20 mouse cellular contexts compared by ENCODE assay signal in the genomic region with DNA sequence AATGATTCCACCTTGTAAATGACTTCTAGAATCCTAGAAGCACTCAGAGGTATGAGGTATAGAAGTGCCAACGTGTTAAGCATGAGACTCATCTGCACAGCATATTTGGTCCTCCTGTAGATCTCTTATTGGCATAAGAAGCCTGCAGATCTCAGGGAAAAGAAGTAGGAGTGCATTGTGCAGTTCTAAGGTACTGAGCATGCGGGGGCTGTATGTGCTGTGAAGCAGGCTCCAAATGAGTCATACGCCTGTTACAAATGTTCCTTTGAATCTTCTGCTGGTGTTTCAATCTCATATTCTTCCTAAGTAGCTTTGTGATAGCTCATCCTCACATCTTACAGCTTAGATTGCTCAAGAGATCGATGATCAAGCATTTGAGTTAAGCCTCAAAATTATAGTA.
DNase-seq lines count a peak whose midpoint lies in the region; ATAC-seq and TF ChIP-seq lines count a peak whose summit lies in the region.
"Had no signal": no experiment of that assay in that cellular context is flagged by ENCODE, and none has a peak within 500 bp of the region (broad histone marks: within the 10 kb centered on the region; RNA-seq: fewer than 3 reads in every experiment).

No protein-coding gene starts in this region.

- WGBS in lung, adult 2 months, result 75% methylated on average over 4 of the region's 4 CpGs

- no peak for TF ChIP-seq CTCF in lung, adult 2 months (IDR thresholded peaks at IDR 0.05; ENCODE audit: insufficient read depth, low read length)

- peak; percentile 85 for DNase-seq in frontal cortex, adult 2 months (ENCODE audit: extremely low spot score in 1 of 2, low spot score in 1 of 2)
- DNase-seq in layer of hippocampus, adult 18-20 months (ENCODE audit: low spot score in 2 of 2), result peak; percentile 19 to 77
- peak; percentile 77 to 87 for DNase-seq in left cerebral cortex, adult 9 months (ENCODE audit: low spot score in 2 of 2)
- peak; percentile 43 for DNase-seq in right cerebral cortex, postnatal 25 days
- no peak for DNase-seq in heart, adult 8-10 months (ENCODE audit: low spot score)
- DNase-seq in lung, adult 2 months, result no peak
- DNase-seq: cerebellum, adult 9-10 months; heart, postnatal 10 days; kidney, postnatal 4 days; liver, embryonic 13.5 days had no signal

- no peak for ATAC-seq in erythroid progenitor cell, adult 5-6 weeks (replicated peaks; ENCODE audit: low FRiP score, poor library complexity, severe bottlenecking)
- ATAC-seq: forebrain, embryonic 14.5 days had no signal

- no peaks in the 10 kb centered on the region for H3K4me1 ChIP-seq in lung, adult 2 months (ENCODE audit: control insufficient read depth, insufficient read depth, low read length)
- H3K4me1 ChIP-seq: embryonic facial prominence, embryonic 12.5 days; hindbrain, embryonic 13.5 days; kidney, embryonic 15.5 days; limb, embryonic 12.5 days; liver, embryonic 13.5 days; lung, embryonic 15.5 days; midbrain, embryonic 12.5 days; neural tube, embryonic 13.5 days had no signal

- no peak for TF ChIP-seq POLR2A in lung, adult 2 months (IDR thresholded peaks at IDR 0.05; ENCODE audit: borderline replicate concordance, extremely low read depth, low read depth, low read length)

- H3K4me3 ChIP-seq in lung, adult 2 months (replicated peaks; ENCODE audit: extremely low read depth, low read depth, low read length), result no peak overlapping the region
- H3K4me3 ChIP-seq: embryonic facial prominence, embryonic 12.5 days; erythroblast, embryonic 14.5 days; hindbrain, embryonic 13.5 days; kidney, embryonic 15.5 days; limb, embryonic 12.5 days; liver, embryonic 13.5 days; lung, embryonic 15.5 days; midbrain, embryonic 12.5 days; neural tube, embryonic 13.5 days had no signal

Comparison
In these comparisons a context has a peak if more than half of its experiments do, and no peak if none do; other contexts are left out.
1. DNase-seq: peak in frontal cortex, adult 2 months (2 of 2), layer of hippocampus, adult 18-20 months (2 of 2), left cerebral cortex, adult 9 months (2 of 2) and right cerebral cortex, postnatal 25 days (single experiment); none in heart, adult 8-10 months (single experiment) and lung, adult 2 months (single experiment).